Mouse (Mus musculus) layer of hippocampus, adult 18-20 months (tissue): Measurements from ENCODE around the gene Pou2f3. TPM values are rescaled to one million over a fixed set of nuclear protein-coding genes. Genes with fewer than 3 reads are reported as not detected.

Source experiments
- DNase-seq, 2 experiments: peaks; one replicate each; pipeline ENCODE4 v3.0.0; 2022; ENCODE audit warnings: low spot score in 2 of 2
- total RNA-seq, 2 experiments: library from RNA; stranded (reverse); gene quantifications; 2 replicates each; pipeline ENCODE4 v1.2.3; 2021

Pou2f3 gene
- total RNA-seq, 2 experiments from 2014 or later: 0.38 to 0.52 TPM

GRCm38 (mm10) chr9:43084496-43085362, 125.4 kb downstream of the Pou2f3 start:
- DNase-seq: no peak

- DNase-seq: no peak
These were observed 126.6 kb downstream of the Pou2f3 start for GRCm38 (mm10) chr9:43083441-43084055.

- DNase-seq: no peak
These were observed 131.5 kb downstream of the Pou2f3 start for GRCm38 (mm10) chr9:43078711-43079110.

- no peak for DNase-seq
These were observed 134.0 kb downstream of the Pou2f3 start for GRCm38 (mm10) chr9:43076163-43076562.

- no peak for DNase-seq
These were observed 135.6 kb downstream of the Pou2f3 start for GRCm38 (mm10) chr9:43074611-43075010.

Other genes starting within 250 kb of the Pou2f3 start
- gene Arhgef12, start 103.1 kb downstream of the Pou2f3 start, total RNA-seq: 100 to 1,000 TPM; 149 to 151 TPM
- 10 to 100 TPM; 18.0 to 19.2 TPM for gene Tmem136, start 93.8 kb downstream of the Pou2f3 start, total RNA-seq
- 10 to 100 TPM; 19.2 to 20.3 TPM for gene Oaf, start 29.5 kb upstream of the Pou2f3 start, total RNA-seq
- under 1 TPM; 0.23 to 0.69 TPM for gene Trim29, start 100.5 kb upstream of the Pou2f3 start, total RNA-seq